Mouse (Mus musculus) brain, embryonic 18.5 days (tissue): Measurements from ENCODE around the gene Zc3h10.
"Not testable (repeated sequence)": the region's sequence is repeated elsewhere in the genome, so short reads cannot be mapped to it uniquely, and the experiment has no call there.

ENCODE experiments used
- DNase-seq: peaks from one replicate; pipeline ENCODE4 v3.0.0-alpha.2; 2012; ENCODE audit warnings: low read depth, low spot score

Gene Zc3h10

GRCm38 (mm10) chr10:128497134-128497737 is 50.3 kb downstream of the Zc3h10 start:
- DNase-seq = no peak

GRCm38 (mm10) chr10:128496509-128497077 is 51.0 kb downstream of the Zc3h10 start:
- no peak for DNase-seq

- DNase-seq = no peak
Measured at GRCm38 (mm10) chr10:128495903-128496302, 51.7 kb downstream of the Zc3h10 start.

- DNase-seq = no peak
Measured at GRCm38 (mm10) chr10:128495270-128495669, 52.3 kb downstream of the Zc3h10 start.

GRCm38 (mm10) chr10:128494667-128495245 is 52.8 kb downstream of the Zc3h10 start:
- no peak for DNase-seq

- DNase-seq = peak; percentile 97
Measured at GRCm38 (mm10) chr10:128493695-128494666, 53.6 kb downstream of the Zc3h10 start, which contains the start of gene Myl6. Gene Myl6 (minus strand): TSS chr10:128494145.

GRCm38 (mm10) chr10:128493319-128493694 is 54.3 kb downstream of the Zc3h10 start:
- DNase-seq = no peak

GRCm38 (mm10) chr10:128492633-128493311 is 54.8 kb downstream of the Zc3h10 start:
- no peak for DNase-seq

GRCm38 (mm10) chr10:128492051-128492450 is 55.5 kb downstream of the Zc3h10 start:
- not testable (repeated sequence) for DNase-seq
